Mouse (Mus musculus) ES-E14 (cell line): ENCODE measurements around the gene Katnb1. TPM values are rescaled to one million over a fixed set of nuclear protein-coding genes. Genes with fewer than 3 reads are reported as not detected.
A peak's percentile ranks its signal among the peaks of the same experiment; 100 is the strongest.

ENCODE experiments used
- DNase-seq: peaks from one replicate; pipeline ENCODE4 v3.0.0-alpha.2; 2013; ENCODE audit warnings: low read depth, low spot score
- H3K27ac ChIP-seq: 2 replicates; pipeline ENCODE4 v1.5.1; 2012; ENCODE audit warnings: low read depth, mild to moderate bottlenecking, low read length, moderate library complexity, mixed read lengths; ENCODE audit not compliant: poor library complexity, insufficient read depth, severe bottlenecking
- H3K36me3 ChIP-seq: 2 replicates; pipeline ENCODE4 v1.6.1; 2012; ENCODE audit warnings: mild to moderate bottlenecking, low read length, moderate library complexity, mixed read lengths; ENCODE audit not compliant: control insufficient read depth, poor library complexity, insufficient read depth, severe bottlenecking
- H3K4me1 ChIP-seq, 2 experiments: fragments of 150-350 bp in 1 of 2; sonication (generic) in 1 of 2; 2 replicates each; pipeline ENCODE4 v1.6.1; 2012; ENCODE audit warnings: low read length in 2 of 2, mild to moderate bottlenecking in 1 of 2, mixed read lengths in 1 of 2; ENCODE audit not compliant: control insufficient read depth in 2 of 2, insufficient read depth in 2 of 2, poor library complexity in 1 of 2
- H3K4me3 ChIP-seq, 2 experiments: fragments of 150-350 bp in 1 of 2; sonication (generic) in 1 of 2; 2 replicates each; pipeline ENCODE4 v1.5.1; 2012; ENCODE audit warnings: low read length in 2 of 2, low read depth in 1 of 2, mild to moderate bottlenecking in 1 of 2, mixed read lengths in 1 of 2; ENCODE audit not compliant: insufficient read depth in 1 of 2, poor library complexity in 1 of 2, severe bottlenecking in 1 of 2
- H3K9ac ChIP-seq: 2 replicates; pipeline ENCODE4 v1.6.1; 2012; ENCODE audit warnings: low read depth, mild to moderate bottlenecking, low read length, mixed read lengths; ENCODE audit not compliant: poor library complexity, insufficient read depth, severe bottlenecking
- H3K9me3 ChIP-seq: fragments of 150-350 bp; sonication (generic); 2 replicates; pipeline ENCODE4 v1.6.1; 2012; ENCODE audit warnings: low read depth, mild to moderate bottlenecking, low read length; ENCODE audit not compliant: control insufficient read depth, insufficient read depth
- CHD2 ChIP-seq: IDR thresholded peaks from 2 replicates; pipeline ENCODE4 v1.6.1; 2014; ENCODE audit warnings: mild to moderate bottlenecking, low read depth, low read length, inconsistent platforms
- HCFC1 ChIP-seq: IDR thresholded peaks from 2 replicates; pipeline ENCODE4 v1.6.1; 2012; ENCODE audit warnings: low read length, inconsistent platforms, borderline replicate concordance; ENCODE audit not compliant: insufficient read depth
- MAFK ChIP-seq: IDR thresholded peaks from 2 replicates; pipeline ENCODE4 v1.6.1; 2014; ENCODE audit warnings: mild to moderate bottlenecking, low read depth, low read length, inconsistent platforms; ENCODE audit not compliant: insufficient read depth
- ZC3H11A ChIP-seq: IDR thresholded peaks from 2 replicates; pipeline ENCODE4 v1.6.1; 2012; ENCODE audit warnings: low read depth, mild to moderate bottlenecking, inconsistent platforms, low read length, borderline replicate concordance
- ZNF384 ChIP-seq: IDR thresholded peaks from 2 replicates; pipeline ENCODE4 v1.6.1; 2012; ENCODE audit warnings: low read depth, low read length, inconsistent platforms
- in situ Hi-C, 2 experiments: fragments of 600-800 bp; cut with MboI; formaldehyde crosslinking; loops; one replicate each; pipeline ENCODE4 v1.15.1; 2025; ENCODE audit warnings: low sequenced_read_pairs in 2 of 2, inconsistent platforms in 1 of 2; ENCODE audit not compliant: unreplicated experiment in 2 of 2
- total RNA-seq: library from RNA; depleted of rRNA; stranded (reverse); fragments of 300-350 nt; gene quantifications from 2 replicates; pipeline ENCODE4 v1.2.3, GENCODE M21; 2012

The Katnb1 gene
- total RNA-seq, 1 experiment, result 23.5 TPM

DNA sequence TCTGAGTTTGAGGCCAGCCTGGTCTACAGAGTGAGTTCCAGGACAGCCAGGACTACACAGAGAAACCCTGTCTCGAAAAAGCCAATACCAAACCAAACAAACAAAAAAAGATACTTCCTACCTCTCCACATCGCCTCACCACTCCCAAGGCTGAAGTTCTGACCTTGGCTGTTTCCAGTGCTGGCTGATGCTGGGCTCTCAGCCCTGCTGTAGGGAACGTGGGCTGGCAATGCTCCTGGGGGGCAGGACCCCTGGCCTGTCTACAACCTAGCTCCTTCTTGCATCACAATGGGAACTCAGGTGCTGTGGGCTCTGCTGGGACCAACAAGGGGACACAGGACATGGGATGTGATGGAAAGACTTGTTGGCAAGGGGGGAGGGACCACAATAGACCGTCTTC, 32.1 kb downstream of the Katnb1 start:
- Histone ChIP-seq H3K9ac (no peak overlapping the region), H3K4me1 (no peaks in the 10 kb centered on the region), H3K36me3 (peaks cover 7% of the 10 kb centered on the region; the same call in 1 of the 2 replicates), H3K4me3 (no peak overlapping the region), H3K9me3 (no peaks in the 10 kb centered on the region), H3K27ac (no peak overlapping the region)
- in situ Hi-C loops, result loop anchor here in 1 of 2 experiments (25.0 kb wide), 1 partner anchor 99 kb away; the partner anchor contains the start of gene Kifc3
- DNase-seq, result no peak
- no peak for TF ChIP-seq HCFC1
- no peak for TF ChIP-seq MAFK
- no peak for TF ChIP-seq CHD2
- no peak for TF ChIP-seq ZNF384
- no peak for TF ChIP-seq ZC3H11A

DNA sequence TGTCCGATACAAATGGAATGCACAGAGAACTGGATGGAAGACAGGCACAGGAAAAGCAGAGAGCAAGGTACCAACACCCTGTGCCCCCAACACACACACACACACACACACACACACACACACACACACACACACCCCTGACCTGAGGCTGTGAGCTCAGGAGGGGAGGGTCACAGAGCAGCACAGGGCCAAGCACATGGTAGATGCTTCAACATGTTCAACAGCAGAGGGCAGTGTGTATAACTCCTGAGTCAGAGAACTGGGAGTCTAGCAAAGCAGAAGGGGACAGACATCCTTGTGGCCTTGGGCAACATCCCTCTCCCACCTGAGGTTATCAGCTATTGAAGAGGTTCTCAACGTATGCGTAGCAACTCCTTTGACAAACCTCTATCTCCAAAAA, 32.8 kb downstream of the Katnb1 start:
- TF ChIP-seq ZC3H11A (peak; percentile 35; the same call in 1 of the 2 replicates), HCFC1 (no peak)
- peak; percentile 33 for DNase-seq
- no peak overlapping the region for H3K27ac ChIP-seq

DNA sequence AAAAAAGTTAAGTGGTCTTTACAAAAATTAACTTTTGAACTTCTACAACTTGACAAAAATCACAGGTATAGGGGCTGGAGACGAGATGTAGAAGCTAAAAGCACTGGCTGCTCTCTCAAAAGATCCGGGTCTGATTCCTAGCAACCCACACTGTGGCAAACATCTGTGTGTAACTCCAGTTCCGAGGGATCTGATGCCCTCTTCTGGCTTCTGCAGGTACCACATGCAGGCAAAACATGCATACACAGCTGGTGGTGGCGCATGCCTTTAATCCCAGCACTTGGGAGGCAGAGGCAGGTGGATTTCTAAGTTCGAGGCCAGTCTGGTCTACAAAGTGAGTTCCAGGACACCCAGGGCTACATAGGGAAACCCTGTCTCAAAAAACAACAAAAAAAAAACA, 42.5 kb downstream of the Katnb1 start:
- H3K9me3 ChIP-seq, result no peaks in the 10 kb centered on the region
- H3K9ac ChIP-seq, result no peak overlapping the region
- H3K4me1 ChIP-seq, result no peaks in the 10 kb centered on the region
- in situ Hi-C loops, result loop anchor here in 1 of 2 experiments (25.0 kb wide), 1 partner anchor 89 kb away; the partner anchor contains the start of gene Kifc3
- H3K36me3 ChIP-seq, result 0 out of 2 replicates have a peak, but pooled peaks cover 3% of the 10 kb centered on the region
- no peak for TF ChIP-seq HCFC1
- H3K4me3 ChIP-seq, result no peak overlapping the region
- no peak for DNase-seq
- H3K27ac ChIP-seq, result no peak overlapping the region

More for the DNA sequence above, 32.8 kb downstream of the Katnb1 start:
- H3K36me3 ChIP-seq, result peaks cover 7% of the 10 kb centered on the region; the same call in 1 of the 2 replicates
- H3K9me3 ChIP-seq, result no peaks in the 10 kb centered on the region
- in situ Hi-C loops, result loop anchor here in 1 of 2 experiments (25.0 kb wide), 1 partner anchor 99 kb away; the partner anchor contains the start of gene Kifc3
- no peak overlapping the region for H3K4me3 ChIP-seq
- no peak overlapping the region for H3K9ac ChIP-seq
- no peaks in the 10 kb centered on the region for H3K4me1 ChIP-seq

DNA sequence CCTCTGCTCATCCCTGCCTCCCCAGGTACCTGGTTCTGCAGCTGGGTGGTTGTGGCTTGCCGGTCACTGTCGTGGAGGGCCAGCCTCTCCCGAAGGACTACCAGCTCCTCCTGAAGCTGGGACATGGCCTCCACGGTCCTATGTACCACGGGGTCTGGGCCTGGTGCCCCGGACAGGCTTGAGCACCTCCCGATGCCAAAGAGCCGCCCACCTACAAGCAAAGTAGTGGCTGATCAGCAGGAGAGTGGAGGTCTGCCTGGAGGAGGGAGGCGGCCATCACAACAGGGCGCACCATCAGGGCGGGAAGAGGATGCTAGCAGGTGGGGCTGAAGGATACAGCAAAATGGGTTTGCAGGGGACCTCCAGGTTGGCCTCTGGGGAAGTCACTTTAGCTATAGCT, 45.5 kb downstream of the Katnb1 start:
- no peak for TF ChIP-seq ZC3H11A
- TF ChIP-seq CHD2, result no peak
- no peak for DNase-seq
- Histone ChIP-seq H3K9me3 (no peaks in the 10 kb centered on the region), H3K4me3 (no peak overlapping the region), H3K9ac (no peak overlapping the region), H3K36me3 (0 out of 2 replicates have a peak, but pooled peaks cover 3% of the 10 kb centered on the region), H3K4me1 (peaks cover 5 to 14% of the 10 kb centered on the region in 2 experiments), H3K27ac (no peak overlapping the region)
- in situ Hi-C loops, result no loop called here

DNA sequence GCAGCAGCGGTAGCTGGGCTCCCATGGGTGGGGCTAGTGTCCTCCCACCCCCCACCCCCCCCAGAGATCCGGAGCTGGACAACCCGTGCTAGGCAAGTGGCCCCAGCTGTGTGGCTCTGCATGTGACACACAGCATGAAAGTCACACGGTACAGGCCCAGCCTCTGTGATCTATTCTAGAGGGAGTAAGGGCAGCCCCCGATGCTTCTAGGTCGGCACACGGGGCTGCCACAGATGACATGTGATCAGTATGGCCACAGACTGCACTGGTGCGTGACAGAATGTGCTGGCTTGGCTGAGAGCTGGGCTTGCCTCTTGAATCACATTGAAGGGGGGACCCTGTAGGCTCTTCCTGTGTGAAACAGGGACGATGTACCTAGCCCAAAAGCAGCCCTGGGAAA, 46.7 kb downstream of the Katnb1 start:
- H3K9me3 ChIP-seq, result no peaks in the 10 kb centered on the region
- 0 out of 2 replicates have a peak, but pooled peaks cover 3% of the 10 kb centered on the region for H3K36me3 ChIP-seq
- H3K9ac ChIP-seq, result no peak overlapping the region
- TF ChIP-seq HCFC1 (no peak), ZC3H11A (no peak), ZNF384 (no peak), MAFK (no peak), CHD2 (no peak)
- peaks cover 10 to 16% of the 10 kb centered on the region in 2 experiments for H3K4me1 ChIP-seq
- H3K4me3 ChIP-seq, result no peak overlapping the region
- no peak overlapping the region for H3K27ac ChIP-seq
- in situ Hi-C loops, result no loop called here
- no peak for DNase-seq
